Mouse (Mus musculus): ENCODE results near the gene Ninj2. TPM values are rescaled to one million over a fixed set of nuclear protein-coding genes. Genes with fewer than 3 reads are reported as not detected.

Gene Ninj2
- total RNA-seq, 1 experiment: 1.2 TPM

DNA sequence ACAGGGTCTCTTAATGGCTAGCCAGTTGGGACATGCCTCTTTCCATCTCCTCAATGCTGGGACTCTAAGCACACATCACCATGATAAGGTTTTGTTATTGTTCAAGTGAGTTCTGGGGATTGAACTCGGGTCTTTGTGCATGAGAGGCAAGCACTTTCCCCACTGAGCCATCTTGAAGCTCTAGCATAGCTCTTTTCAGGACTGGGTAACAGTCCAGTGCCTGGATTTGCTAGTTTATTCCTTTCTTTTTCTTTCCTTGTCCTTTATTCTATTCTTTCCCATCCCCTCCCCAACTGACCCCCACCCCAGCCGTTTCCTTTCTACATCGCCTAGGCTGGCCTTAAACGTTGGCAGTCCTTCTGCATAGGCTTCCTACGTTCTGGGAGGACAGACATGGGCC lies 1.9 kb downstream of the Ninj2 start:
- H3K27ac ChIP-seq (ENCODE audit: insufficient read depth, low read depth, low read length, poor library complexity, severe bottlenecking): no peak overlapping the region
- peaks cover 3 to 11% of the 10 kb centered on the region in 2 experiments; a peak in 2 of 4 replicates for H3K4me1 ChIP-seq (ENCODE audit: control insufficient read depth in 2 of 2, insufficient read depth in 2 of 2, low read length in 2 of 2, poor library complexity in 1 of 2)
- H3K9ac ChIP-seq (ENCODE audit: insufficient read depth, low read depth, low read length, poor library complexity, severe bottlenecking): no peak overlapping the region
- DNase-seq (ENCODE audit: low read depth, low spot score): no peak
- in situ Hi-C loops (cut with MboI; ENCODE audit: low sequenced_read_pairs in 2 of 2, unreplicated experiment in 2 of 2): no loop called here
- no peaks in the 10 kb centered on the region for H3K9me3 ChIP-seq (ENCODE audit: control insufficient read depth, insufficient read depth, low read depth, low read length)
- no peak for TF ChIP-seq MAFK (IDR thresholded peaks at IDR 0.05; ENCODE audit: insufficient read depth, low read depth, low read length)
- TF ChIP-seq ZNF384 (IDR thresholded peaks at IDR 0.05; ENCODE audit: low read depth, low read length): no peak
- TF ChIP-seq CHD2 (IDR thresholded peaks at IDR 0.05; ENCODE audit: low read depth, low read length): no peak
- no peak for TF ChIP-seq ZC3H11A (IDR thresholded peaks at IDR 0.05; ENCODE audit: borderline replicate concordance, low read depth, low read length)
- TF ChIP-seq HCFC1 (IDR thresholded peaks at IDR 0.05; ENCODE audit: borderline replicate concordance, insufficient read depth, low read length): no peak
- H3K36me3 ChIP-seq (ENCODE audit: control insufficient read depth, insufficient read depth, low read length, poor library complexity, severe bottlenecking): no peaks in the 10 kb centered on the region
- no peak overlapping the region for H3K4me3 ChIP-seq (ENCODE audit: insufficient read depth in 1 of 2, low read depth in 1 of 2, low read length in 2 of 2, poor library complexity in 1 of 2, severe bottlenecking in 1 of 2)

DNA sequence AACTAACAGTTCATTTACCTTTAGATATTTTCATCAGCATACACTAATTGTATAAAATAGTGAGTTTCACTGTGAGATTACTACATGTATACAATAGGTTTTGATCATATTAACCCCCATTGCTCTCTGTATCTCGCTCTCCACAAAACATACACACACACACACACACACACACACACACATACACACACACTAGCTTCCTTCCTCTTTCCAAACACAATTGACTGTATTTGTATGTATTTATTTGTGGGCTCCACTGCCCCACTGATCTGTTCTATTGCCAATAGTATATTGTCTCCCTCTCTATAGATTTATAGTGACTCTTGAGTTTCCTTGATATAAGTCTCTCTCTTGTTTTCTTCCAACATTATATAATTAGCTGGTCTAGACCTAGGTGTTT lies 2.4 kb downstream of the Ninj2 start:
- Histone ChIP-seq H3K4me3 (ENCODE audit: insufficient read depth in 1 of 2, low read depth in 1 of 2, low read length in 2 of 2, poor library complexity in 1 of 2, severe bottlenecking in 1 of 2) (no peak overlapping the region), H3K36me3 (ENCODE audit: control insufficient read depth, insufficient read depth, low read length, poor library complexity, severe bottlenecking) (no peaks in the 10 kb centered on the region), H3K9me3 (ENCODE audit: control insufficient read depth, insufficient read depth, low read depth, low read length) (no peaks in the 10 kb centered on the region), H3K4me1 (ENCODE audit: control insufficient read depth in 2 of 2, insufficient read depth in 2 of 2, low read length in 2 of 2, poor library complexity in 1 of 2) (peaks cover 3 to 11% of the 10 kb centered on the region in 2 experiments; a peak in 2 of 4 replicates), H3K9ac (ENCODE audit: insufficient read depth, low read depth, low read length, poor library complexity, severe bottlenecking) (no peak overlapping the region), H3K27ac (ENCODE audit: insufficient read depth, low read depth, low read length, poor library complexity, severe bottlenecking) (no peak overlapping the region)
- no peak for DNase-seq (ENCODE audit: low read depth, low spot score)
- in situ Hi-C loops (cut with MboI; ENCODE audit: low sequenced_read_pairs in 2 of 2, unreplicated experiment in 2 of 2): no loop called here
- TF ChIP-seq MAFK (IDR thresholded peaks at IDR 0.05; ENCODE audit: insufficient read depth, low read depth, low read length) (no peak), HCFC1 (IDR thresholded peaks at IDR 0.05; ENCODE audit: borderline replicate concordance, insufficient read depth, low read length) (no peak), CHD2 (IDR thresholded peaks at IDR 0.05; ENCODE audit: low read depth, low read length) (no peak), ZC3H11A (IDR thresholded peaks at IDR 0.05; ENCODE audit: borderline replicate concordance, low read depth, low read length) (no peak), ZNF384 (IDR thresholded peaks at IDR 0.05; ENCODE audit: low read depth, low read length) (no peak)

DNA sequence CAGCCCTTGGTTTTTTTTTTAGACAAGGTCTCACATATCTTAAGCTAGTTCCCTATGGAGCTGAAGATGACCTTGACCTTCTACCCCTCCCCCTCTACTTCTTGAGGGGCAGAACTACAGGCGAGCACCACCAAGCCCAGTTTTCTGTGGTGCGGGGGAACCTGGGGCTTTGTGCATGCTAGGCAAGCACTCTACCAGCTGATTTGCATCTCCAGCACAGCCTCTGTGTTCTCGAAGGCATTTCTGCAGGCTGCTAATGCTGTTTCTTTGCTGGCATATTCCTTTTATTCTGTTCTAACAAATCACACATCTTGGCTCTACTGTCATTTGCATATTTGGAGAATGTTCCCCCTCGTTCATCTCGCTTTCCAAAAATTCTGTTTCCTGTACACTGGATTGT lies 6.2 kb downstream of the Ninj2 start:
- no peak for TF ChIP-seq MAFK (IDR thresholded peaks at IDR 0.05; ENCODE audit: insufficient read depth, low read depth, low read length)
- no peak for TF ChIP-seq ZC3H11A (IDR thresholded peaks at IDR 0.05; ENCODE audit: borderline replicate concordance, low read depth, low read length)
- no peak for TF ChIP-seq CHD2 (IDR thresholded peaks at IDR 0.05; ENCODE audit: low read depth, low read length)
- no peak for TF ChIP-seq ZNF384 (IDR thresholded peaks at IDR 0.05; ENCODE audit: low read depth, low read length)
- TF ChIP-seq HCFC1 (IDR thresholded peaks at IDR 0.05; ENCODE audit: borderline replicate concordance, insufficient read depth, low read length): no peak
- no peak for DNase-seq (ENCODE audit: low read depth, low spot score)

DNA sequence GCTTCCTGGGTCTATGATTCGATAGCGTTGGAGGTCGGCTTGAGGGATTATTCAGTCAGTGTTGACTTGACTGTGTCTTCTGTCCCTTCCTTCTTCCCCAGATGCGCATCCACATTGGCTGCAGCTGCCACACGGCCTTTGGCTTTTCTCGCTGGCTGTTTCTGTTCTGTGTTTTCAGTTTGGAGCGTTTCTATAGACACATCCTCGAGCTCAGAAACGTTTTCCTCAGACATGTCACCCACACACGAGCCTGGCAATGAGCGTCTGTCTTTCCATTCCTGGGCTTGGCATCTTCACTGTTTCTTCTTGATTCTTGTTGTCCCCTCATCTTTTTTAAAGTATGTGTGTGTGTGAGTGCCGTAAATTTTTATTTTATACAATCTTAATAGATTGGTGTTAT lies 8.1 kb downstream of the Ninj2 start:
- Histone ChIP-seq H3K27ac (ENCODE audit: insufficient read depth, low read depth, low read length, poor library complexity, severe bottlenecking) (no peak overlapping the region), H3K36me3 (ENCODE audit: control insufficient read depth, insufficient read depth, low read length, poor library complexity, severe bottlenecking) (no peaks in the 10 kb centered on the region), H3K4me3 (ENCODE audit: insufficient read depth in 1 of 2, low read depth in 1 of 2, low read length in 2 of 2, poor library complexity in 1 of 2, severe bottlenecking in 1 of 2) (no peak overlapping the region)

More for the DNA sequence above, 6.2 kb downstream of the Ninj2 start:
- H3K9ac ChIP-seq (ENCODE audit: insufficient read depth, low read depth, low read length, poor library complexity, severe bottlenecking): no peak overlapping the region
- H3K36me3 ChIP-seq (ENCODE audit: control insufficient read depth, insufficient read depth, low read length, poor library complexity, severe bottlenecking): no peaks in the 10 kb centered on the region
- no peak overlapping the region for H3K4me3 ChIP-seq (ENCODE audit: insufficient read depth in 1 of 2, low read depth in 1 of 2, low read length in 2 of 2, poor library complexity in 1 of 2, severe bottlenecking in 1 of 2)
- no peaks in the 10 kb centered on the region for H3K9me3 ChIP-seq (ENCODE audit: control insufficient read depth, insufficient read depth, low read depth, low read length)
- in situ Hi-C loops (cut with MboI; ENCODE audit: low sequenced_read_pairs in 2 of 2, unreplicated experiment in 2 of 2): no loop called here
- H3K4me1 ChIP-seq (ENCODE audit: control insufficient read depth in 2 of 2, insufficient read depth in 2 of 2, low read length in 2 of 2, poor library complexity in 1 of 2): peaks cover 2 to 8% of the 10 kb centered on the region in 2 experiments; a peak in 2 of 4 replicates
- H3K27ac ChIP-seq (ENCODE audit: insufficient read depth, low read depth, low read length, poor library complexity, severe bottlenecking): no peak overlapping the region

More for the DNA sequence above, 8.1 kb downstream of the Ninj2 start:
- Histone ChIP-seq H3K9me3 (ENCODE audit: control insufficient read depth, insufficient read depth, low read depth, low read length) (no peaks in the 10 kb centered on the region), H3K4me1 (ENCODE audit: control insufficient read depth in 2 of 2, insufficient read depth in 2 of 2, low read length in 2 of 2, poor library complexity in 1 of 2) (0 out of 4 replicates have a peak, but pooled peaks cover 0 to 5% of the 10 kb centered on the region in 2 experiments), H3K9ac (ENCODE audit: insufficient read depth, low read depth, low read length, poor library complexity, severe bottlenecking) (no peak overlapping the region)
- TF ChIP-seq CHD2 (IDR thresholded peaks at IDR 0.05; ENCODE audit: low read depth, low read length) (no peak), MAFK (IDR thresholded peaks at IDR 0.05; ENCODE audit: insufficient read depth, low read depth, low read length) (no peak), HCFC1 (IDR thresholded peaks at IDR 0.05; ENCODE audit: borderline replicate concordance, insufficient read depth, low read length) (no peak), ZNF384 (IDR thresholded peaks at IDR 0.05; ENCODE audit: low read depth, low read length) (no peak), ZC3H11A (IDR thresholded peaks at IDR 0.05; ENCODE audit: borderline replicate concordance, low read depth, low read length) (no peak)
- no peak for DNase-seq (ENCODE audit: low read depth, low spot score)
- in situ Hi-C loops (cut with MboI; ENCODE audit: low sequenced_read_pairs in 2 of 2, unreplicated experiment in 2 of 2): no loop called here

Data from ES-E14 (cell line).